Mouse (Mus musculus) embryo, embryonic 11.5 days (tissue): ENCODE results near the gene Sirpa.

Source experiments
- DNase-seq: peaks from one replicate; pipeline ENCODE4 v3.0.0-alpha.2; 2012; ENCODE audit warnings: low read depth, low spot score

The Sirpa gene

DNA sequence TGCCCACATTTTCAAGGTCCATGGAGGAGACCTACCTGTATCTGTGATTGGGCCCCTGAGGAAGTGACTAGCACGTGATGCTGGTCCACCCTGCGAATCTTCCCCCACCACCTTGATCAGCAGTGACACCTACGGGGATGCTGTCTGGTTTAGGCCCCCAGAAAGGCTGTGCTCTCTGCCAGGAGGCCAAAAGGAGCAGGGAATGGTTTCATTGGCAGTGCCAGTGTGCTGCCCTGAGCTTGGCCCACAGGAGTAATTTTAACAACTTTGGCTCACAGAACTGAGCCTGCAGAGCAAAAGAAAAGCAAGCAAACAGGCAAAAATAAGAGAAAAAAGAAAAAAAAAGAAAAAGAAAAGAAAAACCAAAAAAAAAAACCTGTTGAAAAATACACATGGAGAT is 13.2 kb downstream of the Sirpa start:
- DNase-seq, result no peak

DNA sequence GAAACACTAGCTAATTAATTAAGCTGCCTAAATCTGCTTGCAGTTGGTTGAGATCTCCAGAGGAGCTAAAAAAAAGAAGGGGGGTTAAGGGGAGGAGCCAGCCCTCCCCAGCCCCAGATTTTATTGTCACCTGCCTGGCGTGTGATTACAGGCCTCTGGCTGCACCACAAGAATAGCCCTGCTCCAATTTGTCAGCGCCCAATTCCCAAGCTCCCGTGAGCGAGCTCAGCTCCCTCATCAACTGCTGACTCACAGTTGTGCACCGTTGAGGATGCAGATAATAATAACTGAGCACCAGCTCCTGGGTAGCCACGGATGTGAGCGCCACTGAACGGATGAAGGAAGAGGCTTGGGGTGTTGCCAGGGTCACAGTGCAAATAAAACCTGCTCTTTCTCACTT is 13.6 kb downstream of the Sirpa start:
- DNase-seq, result no peak

DNA sequence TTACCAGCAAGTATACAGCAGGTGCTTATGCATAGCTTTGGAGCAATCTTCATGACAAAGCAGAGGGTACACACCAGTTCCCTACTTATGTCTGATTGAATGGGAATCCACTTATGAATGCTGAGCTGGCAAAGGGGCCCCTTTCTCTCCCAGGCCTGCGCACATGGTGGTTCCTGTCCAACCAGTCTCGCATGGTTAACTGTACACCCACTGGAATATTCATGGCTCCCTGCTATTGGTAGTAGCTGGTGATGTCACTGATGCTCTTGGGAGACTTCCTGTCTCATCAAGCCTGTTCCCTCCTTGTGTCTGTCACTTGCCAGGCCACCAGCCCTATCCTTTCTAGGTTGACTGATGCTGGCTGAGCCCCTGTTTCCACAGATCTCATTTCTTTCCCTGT is 14.3 kb downstream of the Sirpa start:
- DNase-seq, result no peak

DNA sequence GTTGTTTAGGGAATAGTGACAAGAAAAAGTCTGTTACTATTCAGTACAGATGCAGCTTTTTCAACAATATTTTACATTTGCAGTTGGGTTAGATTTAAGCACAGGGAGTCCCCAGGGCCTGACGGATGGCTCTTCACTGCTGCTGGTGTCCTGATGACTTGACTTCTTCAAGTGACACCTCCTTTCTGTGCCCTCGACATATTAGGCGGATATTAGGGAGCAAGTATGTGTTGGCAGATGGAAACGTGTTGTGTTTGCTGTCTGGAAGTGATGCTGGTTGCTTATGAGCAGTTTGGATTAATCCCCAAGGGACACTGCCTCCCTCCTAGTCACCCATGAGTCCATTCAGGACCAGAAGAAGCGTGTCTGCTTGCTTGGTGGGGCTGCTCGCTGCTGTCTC is 21.3 kb downstream of the Sirpa start:
- no peak for DNase-seq

DNA sequence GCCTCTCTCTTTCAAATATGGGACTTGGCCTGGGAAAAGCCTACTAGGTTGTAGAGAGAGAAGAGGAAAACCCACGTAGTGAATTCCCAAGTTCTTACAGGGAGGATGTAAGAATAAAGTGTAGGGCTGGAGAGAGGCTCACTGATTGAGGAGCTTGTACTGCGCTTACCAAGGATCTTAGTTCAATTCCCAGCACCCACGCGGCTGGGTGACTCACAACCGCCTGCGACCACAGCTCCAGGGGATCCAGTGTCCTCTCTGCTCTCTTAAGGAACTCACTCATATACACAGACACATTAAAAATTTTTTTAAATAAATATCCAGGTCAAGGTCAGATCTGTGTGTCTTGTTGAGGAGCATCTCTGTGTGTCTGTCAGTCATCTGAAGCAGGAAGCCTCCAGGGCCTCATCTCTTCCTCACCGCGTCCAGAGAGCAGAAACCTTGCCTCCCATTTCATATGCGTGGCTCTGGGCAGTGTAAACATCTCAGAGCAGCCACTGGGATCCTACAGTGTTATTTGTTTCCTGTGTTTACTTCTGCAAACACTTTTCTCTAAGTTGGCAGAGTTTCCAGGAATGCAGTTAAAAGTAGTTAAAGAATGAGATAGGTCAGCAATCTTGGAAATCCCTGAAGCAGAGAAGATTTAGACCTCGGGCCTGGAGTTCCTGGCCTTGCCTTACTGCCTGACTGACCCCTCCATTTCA is 22.0 kb downstream of the Sirpa start:
- DNase-seq, result no peak

DNA sequence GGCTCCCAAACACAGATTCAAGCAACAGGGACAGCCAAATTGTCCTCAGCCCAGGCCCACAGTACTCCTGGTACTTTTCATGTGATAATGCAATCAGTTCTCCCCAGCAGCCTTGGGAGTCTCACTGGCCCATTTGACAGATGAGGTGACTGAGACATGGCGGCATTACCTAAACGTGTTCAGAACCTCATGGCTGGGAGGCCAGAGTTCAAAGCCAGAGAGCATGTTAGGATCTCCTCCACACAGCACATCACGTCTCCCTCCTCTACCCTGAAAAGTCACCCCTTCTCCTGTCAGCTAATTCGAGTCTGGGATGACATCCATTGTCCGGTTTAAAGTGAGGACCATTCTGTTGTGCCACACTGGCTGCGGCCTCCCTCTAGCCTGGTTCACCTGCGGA is 27.5 kb downstream of the Sirpa start:
- DNase-seq, result no peak

DNA sequence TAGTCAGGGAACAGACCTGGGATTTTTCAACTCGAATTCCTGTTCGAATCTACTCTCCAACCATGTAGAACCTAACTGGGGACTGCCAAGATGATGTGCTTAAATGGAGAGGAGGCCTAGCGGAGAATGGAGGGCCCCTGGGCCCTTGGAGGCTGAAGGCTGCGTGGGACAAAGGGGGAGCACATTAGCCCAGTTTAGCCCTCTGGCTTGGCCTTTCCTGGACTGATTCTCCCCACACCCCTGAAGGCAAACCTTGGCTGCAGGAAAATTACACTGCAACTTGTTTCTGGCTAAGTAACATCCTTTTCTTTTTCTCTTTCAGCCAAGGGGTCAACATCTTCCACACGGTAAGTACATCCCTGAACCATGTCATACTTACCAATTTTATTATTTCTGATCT is 28.2 kb downstream of the Sirpa start:
- no peak for DNase-seq

DNA sequence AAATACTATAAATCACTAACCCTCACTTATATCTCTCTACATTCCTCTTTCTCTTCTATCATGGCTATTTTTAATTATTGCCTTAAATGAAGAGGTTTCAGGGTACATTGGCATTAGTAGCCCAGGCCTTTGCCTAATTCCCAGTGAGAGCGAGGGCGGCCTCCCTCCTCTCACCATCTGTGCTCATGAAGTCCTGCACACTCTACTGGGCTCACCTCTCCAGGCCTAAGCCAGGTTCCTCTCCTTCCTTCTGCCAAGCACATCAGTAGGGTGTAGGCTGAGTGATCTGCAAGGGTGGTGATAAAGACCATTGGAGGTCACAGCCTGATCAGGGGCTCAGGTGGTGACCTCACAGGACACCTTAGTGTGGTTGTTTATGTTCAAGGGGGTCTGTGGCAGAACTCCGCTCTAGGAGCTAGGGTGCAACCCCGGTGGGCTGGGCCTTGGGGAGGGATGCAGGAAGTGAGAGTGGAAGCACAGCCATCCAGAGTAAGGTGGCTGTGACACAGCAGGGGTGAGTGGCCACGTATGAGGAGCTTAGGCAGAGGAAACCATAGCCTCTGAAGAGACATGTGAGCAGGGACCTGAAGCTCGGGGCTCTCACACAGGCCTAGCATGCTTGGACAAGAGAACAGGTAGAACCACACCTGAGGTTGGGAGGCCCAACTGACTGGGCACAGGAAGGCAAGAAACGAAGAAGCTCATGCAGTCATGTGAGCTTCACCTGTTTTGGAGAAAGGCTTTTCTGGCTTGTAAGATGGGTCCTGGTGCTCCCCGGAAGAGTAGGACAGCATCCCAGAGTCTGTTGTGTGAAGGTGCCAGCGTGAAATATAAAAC is 29.2 kb downstream of the Sirpa start:
- DNase-seq, result no peak

DNA sequence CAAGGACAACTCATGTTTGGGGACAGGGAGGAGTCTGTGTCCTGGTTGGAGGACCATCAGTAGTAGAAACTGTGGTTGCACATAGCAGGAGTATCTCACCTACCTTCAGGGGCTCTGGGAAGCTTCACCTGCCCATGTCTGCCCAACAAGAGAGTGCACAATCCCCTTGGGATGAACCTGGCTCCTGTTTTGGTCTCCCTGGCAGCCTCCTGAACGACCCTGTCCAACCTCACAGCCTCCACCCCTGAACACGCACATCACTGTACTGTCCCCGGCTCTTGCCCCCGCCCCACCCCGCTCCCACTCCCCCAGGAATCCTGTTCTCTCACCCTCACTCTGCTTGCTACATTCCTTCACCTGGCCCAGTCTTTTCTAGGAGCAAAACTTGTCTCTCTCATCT is 30.3 kb downstream of the Sirpa start:
- no peak for DNase-seq

DNA sequence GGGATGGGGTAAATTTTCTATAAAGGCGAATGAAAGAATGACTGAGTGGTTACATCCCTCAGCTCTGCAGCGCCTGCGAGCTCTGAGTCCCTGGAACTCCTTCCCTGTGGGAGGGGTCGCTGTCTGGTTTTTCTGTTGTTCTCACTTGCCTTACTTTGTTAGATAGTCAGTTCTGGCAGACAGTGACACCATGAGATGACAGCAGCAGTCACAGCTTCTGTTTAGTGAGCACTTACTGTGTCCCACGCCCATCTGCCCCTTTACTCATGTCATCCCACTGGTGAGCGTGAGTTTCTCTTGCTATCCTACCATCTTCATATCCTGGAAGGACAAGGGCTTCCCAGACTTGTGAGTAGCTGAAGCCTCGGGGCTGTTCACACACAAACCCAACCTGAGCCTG is 31.1 kb downstream of the Sirpa start:
- no peak for DNase-seq

DNA sequence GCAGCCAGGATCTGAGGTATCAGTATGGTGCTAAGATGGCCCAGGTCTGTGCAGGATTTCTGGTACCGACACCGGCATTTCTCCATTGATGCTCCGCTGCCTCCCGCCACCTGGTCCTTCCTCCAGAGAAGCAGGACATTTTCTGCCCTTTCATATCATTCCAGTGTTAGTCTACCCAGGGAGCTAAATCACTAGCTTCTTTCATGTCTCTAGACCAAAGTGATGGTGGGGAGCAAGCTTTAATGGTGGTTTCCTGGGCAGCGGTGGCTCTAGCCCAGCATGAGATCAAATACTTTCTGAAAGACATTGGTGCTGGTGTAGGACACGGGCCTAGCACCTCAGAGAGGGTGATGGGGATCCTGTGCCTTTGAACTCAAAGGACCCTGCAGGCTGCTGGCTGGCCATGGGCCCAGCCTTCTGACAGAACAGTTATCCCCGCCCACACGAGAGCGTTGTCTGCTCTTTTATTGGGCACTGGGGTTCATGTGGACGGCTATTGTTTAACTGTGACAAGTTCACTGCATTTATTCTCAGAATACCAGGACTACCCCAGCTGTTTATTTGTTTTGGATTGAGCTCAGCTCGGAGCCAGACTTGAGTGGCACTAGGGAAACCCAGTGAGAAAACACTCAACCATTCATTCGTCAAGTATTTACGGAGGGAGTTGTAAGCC is 31.7 kb downstream of the Sirpa start:
- DNase-seq, result no peak

DNA sequence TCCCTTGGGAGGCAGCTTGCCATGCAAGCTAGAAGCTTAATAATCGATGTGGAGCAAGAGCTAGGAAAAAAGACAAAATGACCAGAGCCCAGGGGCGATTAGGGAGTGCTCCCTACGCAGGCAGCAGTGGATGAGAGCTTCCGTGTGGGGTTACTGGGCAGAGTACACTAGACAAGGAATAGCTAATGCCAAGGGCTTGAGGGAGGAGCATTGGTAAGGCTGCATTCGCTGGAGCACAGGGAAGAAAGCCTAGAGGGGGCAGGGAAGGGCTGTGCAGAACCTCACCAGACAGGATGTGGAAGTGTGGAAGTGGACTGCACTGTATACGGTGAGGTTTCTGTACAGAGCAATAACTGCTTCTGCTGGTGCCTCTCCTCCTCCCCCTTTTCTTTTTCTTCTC is 32.3 kb downstream of the Sirpa start:
- DNase-seq, result no peak

DNA sequence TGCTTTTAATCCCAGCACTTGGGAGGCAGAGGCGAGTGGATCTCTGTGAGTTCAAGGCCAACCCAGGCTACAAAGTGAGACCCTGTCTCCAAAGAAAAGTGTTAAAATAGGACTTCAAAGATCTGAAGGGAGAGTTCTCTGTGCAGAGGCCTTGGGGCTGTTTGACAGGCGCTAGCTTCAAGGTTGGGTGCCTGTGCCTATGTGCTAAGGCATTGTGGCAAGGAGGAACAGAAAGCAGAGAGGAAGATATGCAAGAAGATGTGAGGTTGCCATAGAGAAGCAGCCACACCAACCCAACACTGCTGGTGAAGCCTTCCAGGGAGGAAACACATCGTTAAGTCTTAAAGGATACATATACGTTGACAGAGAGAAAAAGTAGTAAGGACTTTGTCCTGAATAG is 33.2 kb downstream of the Sirpa start:
- DNase-seq, result no peak

DNA sequence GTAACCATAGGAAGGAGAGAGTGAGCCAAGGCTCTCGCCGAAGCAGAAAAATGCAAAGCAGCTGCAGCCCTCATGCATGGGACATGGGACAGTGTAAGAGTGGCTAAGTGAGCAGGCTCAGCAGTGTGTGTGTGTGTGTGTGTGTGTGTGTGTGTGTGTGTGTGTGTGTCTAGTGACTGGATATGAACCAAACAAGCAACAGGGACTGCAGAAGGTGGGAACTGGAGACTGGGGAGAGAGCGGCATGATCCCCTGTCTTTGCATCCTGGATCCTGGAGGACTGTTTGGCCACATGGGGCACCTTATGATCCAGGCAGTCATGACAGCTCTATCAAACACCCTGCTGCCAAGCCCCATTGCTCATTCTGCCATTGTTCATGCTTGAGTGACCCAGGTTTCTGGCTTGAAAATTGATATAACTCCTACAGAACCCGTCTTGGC is 34.0 kb downstream of the Sirpa start:
- no peak for DNase-seq

DNA sequence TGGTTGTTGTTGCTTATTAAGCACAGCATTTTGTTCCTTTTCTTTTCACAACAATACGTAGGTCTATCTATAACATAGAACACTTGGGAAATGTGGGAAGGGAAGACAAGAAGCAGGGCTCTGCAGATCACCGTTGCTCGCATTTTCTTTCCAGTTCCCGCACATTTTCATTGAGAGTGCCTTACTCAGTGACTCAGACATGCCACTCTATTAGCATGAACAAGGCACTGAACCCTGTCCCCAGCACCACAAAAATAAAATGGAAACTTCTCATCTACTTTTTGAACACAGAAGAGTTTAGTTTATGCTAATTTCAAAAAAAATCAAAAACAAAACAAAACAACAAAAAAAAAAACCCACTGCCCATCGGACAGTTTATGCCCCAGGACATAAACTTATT is 34.5 kb downstream of the Sirpa start:
- no peak for DNase-seq

DNA sequence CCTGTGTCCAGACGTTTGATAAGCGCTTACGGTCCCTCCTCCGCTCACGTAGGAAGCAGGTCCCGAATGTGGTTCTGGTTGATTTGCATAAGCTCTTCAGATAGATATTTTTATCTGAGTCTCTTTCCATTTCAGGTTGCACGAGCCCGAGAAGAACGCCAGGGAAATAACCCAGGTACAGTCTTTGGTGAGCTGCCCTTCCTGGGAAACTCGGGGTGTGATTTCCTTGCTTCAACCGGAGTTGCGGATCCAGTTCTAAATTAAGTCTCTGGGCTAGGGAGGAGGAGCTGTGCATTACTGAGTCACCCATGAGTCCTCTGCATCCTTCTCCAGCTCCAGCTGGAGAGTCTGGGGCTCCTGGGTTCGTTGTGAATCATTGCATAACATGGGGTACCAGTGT is 35.2 kb downstream of the Sirpa start:
- no peak for DNase-seq

DNA sequence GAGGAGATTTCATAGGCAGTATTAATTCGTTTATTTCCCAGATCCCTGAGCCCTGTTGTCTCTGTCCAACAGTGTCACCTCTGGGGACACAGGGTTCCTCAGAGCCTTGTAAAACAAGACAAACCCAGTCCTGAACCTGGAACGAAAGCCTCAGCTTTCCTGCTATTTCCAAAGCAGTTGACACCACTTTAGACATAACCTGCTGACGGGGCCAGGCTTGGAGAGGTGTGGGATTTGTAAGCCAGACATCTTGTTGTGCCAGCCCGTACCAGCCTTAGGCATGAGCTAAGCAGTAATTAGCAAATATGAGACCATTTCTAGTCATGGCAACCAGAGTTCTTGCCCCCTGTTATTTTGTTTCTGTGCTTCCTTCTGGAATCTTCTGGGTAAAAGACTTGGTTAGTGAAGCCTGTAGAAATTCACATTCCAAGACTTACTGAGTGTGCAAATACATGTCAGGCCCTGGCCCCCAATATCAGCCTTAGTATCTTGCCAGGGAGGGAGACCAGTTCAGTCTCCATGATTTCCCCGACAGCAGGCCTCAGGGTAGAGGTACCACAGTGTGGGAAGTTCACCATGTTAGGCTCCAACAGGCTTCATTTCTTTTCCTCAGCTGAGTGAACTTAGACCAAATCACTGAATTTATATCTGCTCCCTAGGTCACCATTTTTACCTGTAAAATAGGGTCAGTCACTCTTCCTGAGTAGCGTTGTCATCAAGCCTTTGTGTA is 36.0 kb downstream of the Sirpa start:
- no peak for DNase-seq

DNA sequence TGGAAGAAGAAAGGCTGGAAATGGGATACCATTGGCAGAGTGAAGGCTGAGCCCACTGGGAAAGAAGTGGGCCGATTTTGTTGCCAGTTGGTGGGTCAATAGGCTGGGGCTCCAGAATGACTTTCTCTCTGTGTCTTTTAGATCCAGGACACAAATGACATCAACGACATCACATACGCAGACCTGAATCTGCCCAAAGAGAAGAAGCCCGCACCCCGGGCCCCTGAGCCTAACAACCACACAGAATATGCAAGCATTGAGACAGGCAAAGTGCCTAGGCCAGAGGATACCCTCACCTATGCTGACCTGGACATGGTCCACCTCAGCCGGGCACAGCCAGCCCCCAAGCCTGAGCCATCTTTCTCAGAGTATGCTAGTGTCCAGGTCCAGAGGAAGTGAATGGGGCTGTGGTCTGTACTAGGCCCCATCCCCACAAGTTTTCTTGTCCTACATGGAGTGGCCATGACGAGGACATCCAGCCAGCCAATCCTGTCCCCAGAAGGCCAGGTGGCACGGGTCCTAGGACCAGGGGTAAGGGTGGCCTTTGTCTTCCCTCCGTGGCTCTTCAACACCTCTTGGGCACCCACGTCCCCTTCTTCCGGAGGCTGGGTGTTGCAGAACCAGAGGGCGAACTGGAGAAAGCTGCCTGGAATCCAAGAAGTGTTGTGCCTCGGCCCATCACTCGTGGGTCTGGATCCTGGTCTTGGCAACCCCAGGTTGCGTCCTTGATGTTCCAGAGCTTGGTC is 37.3 kb downstream of the Sirpa start:
- no peak for DNase-seq

DNA sequence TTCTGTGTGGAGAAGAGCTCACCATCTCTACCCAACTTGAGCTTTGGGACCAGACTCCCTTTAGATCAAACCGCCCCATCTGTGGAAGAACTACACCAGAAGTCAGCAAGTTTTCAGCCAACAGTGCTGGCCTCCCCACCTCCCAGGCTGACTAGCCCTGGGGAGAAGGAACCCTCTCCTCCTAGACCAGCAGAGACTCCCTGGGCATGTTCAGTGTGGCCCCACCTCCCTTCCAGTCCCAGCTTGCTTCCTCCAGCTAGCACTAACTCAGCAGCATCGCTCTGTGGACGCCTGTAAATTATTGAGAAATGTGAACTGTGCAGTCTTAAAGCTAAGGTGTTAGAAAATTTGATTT is 37.9 kb downstream of the Sirpa start:
- no peak for DNase-seq

DNA sequence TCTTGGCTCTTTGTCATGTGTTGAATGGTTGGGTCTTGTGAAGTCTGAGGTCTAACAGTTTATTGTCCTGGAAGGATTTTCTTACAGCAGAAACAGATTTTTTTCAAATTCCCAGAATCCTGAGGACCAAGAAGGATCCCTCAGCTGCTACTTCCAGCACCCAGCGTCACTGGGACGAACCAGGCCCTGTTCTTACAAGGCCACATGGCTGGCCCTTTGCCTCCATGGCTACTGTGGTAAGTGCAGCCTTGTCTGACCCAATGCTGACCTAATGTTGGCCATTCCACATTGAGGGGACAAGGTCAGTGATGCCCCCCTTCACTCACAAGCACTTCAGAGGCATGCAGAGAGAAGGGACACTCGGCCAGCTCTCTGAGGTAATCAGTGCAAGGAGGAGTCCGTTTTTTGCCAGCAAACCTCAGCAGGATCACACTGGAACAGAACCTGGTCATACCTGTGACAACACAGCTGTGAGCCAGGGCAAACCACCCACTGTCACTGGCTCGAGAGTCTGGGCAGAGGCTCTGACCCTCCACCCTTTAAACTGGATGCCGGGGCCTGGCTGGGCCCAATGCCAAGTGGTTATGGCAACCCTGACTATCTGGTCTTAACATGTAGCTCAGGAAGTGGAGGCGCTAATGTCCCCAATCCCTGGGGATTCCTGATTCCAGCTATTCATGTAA is 38.5 kb downstream of the Sirpa start:
- no peak for DNase-seq

DNA sequence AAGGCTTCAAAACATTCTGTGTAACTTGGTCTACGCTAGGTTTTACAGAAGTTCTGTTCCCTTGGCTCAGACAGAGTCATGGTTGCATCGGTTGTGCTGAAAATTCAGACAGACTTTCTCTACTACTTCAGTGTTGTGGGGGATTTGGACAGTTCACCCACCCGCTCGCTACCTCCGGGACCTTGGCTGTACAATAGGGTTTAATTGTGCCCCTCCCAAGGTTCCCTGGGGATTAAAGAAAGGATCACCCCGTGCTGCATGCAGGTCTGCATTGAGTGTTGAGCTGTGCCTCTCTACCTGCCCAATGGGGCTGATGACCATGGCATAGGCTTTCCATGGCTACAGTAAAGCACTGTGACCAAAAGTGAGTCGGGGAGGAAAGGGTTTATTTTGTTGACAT is 39.7 kb downstream of the Sirpa start:
- no peak for DNase-seq
